In the genomic region with DNA sequence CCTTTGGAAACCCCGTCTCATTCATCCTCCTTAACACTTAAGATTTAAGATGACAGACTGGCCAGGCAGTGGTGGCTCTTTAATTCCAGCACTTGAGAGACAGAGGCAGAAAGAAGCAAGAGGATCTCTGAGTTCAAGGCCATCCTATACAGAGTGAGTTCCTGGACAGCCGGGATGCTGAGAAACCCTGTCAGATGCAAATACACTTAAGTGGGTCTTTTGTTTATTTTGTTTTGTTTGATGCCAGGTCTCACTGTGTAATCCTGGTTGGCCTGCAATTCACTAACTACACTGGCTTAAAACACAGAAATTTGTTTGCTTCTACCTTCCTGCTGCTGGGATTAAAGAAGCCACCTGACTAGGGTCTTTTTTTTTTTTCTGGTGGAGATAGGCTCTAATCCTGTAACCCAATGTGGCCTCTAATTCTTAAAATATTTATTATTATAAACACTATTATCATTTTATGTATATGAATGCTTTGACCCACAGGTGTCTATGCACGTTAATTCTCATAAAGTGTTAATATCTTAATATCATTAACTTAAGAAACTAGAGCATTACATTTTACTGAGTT, we compare ENCODE assay signal across 21 mouse cellular contexts. TPM values are rescaled to one million over a fixed set of nuclear protein-coding genes. Genes with fewer than 3 reads are reported as not detected.
DNase-seq lines count a peak whose midpoint lies in the region; ATAC-seq and TF ChIP-seq lines count a peak whose summit lies in the region.
"Had no signal": no experiment of that assay in that cellular context is flagged by ENCODE, and none has a peak within 500 bp of the region (broad histone marks: within the 10 kb centered on the region; RNA-seq: fewer than 3 reads in every experiment).

No protein-coding gene starts in this region.

- H3K27me3 ChIP-seq in kidney, embryonic 14.5 days (ENCODE audit: control insufficient read depth, insufficient read depth, low read length), result no peaks in the 10 kb centered on the region
- H3K27me3 ChIP-seq in ES-Bruce4 (ENCODE audit: control insufficient read depth, insufficient read depth, low read length, poor library complexity, severe bottlenecking), result no peaks in the 10 kb centered on the region
- no peaks in the 10 kb centered on the region for H3K27me3 ChIP-seq in intestine, embryonic 16.5 days (replicated peaks; ENCODE audit: control insufficient read depth, insufficient read depth, low read length)
- H3K27me3 ChIP-seq: embryonic facial prominence, embryonic 15.5 days; forebrain, embryonic 12.5 days; hindbrain, embryonic 15.5 days; limb, embryonic 12.5 days; midbrain, embryonic 12.5 days; neural tube, embryonic 13.5 days; Patski had no signal

- no peak for ATAC-seq in kidney, embryonic 14.5 days (ENCODE audit: low FRiP score, low TSS enrichment)
- ATAC-seq in intestine, embryonic 16.5 days, result no peak
- ATAC-seq: Patski had no signal

- 57% methylated on average over 3 of the region's 3 CpGs for WGBS in kidney, embryonic 14.5 days
- WGBS in intestine, embryonic 16.5 days, result 52% methylated on average over 3 of the region's 3 CpGs

- peak overlapping the region; percentile 31; the same call in 1 of the 2 replicates for H3K9ac ChIP-seq in kidney, embryonic 14.5 days (ENCODE audit: low read depth, low read length)
- no peak overlapping the region for H3K9ac ChIP-seq in ES-Bruce4 (ENCODE audit: low read depth, poor library complexity, severe bottlenecking)
- no peak overlapping the region for H3K9ac ChIP-seq in intestine, embryonic 16.5 days (ENCODE audit: low read depth, low read length)
- H3K9ac ChIP-seq: embryonic facial prominence, embryonic 15.5 days; forebrain, embryonic 12.5 days; hindbrain, embryonic 15.5 days; limb, embryonic 12.5 days; midbrain, embryonic 12.5 days had no signal

- 0 out of 2 replicates have a peak overlapping the region, but pooled peaks have one; percentile 16 for H3K27ac ChIP-seq in gastrocnemius, adult 2 months
- H3K27ac ChIP-seq in kidney, embryonic 14.5 days (ENCODE audit: low read depth, low read length), result no peak overlapping the region
- no peak overlapping the region for H3K27ac ChIP-seq in ES-Bruce4 (ENCODE audit: insufficient read depth, low read length)
- peak overlapping the region; percentile 53 for H3K27ac ChIP-seq in intestine, embryonic 16.5 days (ENCODE audit: low read length)
- H3K27ac ChIP-seq: embryonic facial prominence, embryonic 15.5 days; forebrain, embryonic 12.5 days; hindbrain, embryonic 15.5 days; left cerebral cortex, adult 2 months; limb, embryonic 12.5 days; midbrain, embryonic 12.5 days; neural tube, embryonic 13.5 days had no signal

- H3K4me1 ChIP-seq in kidney, embryonic 14.5 days (ENCODE audit: control insufficient read depth, insufficient read depth, low read length), result peaks cover 18% of the 10 kb centered on the region
- H3K4me1 ChIP-seq in ES-Bruce4 (ENCODE audit: control insufficient read depth, insufficient read depth, low read length), result peaks cover 7% of the 10 kb centered on the region
- peaks cover 30% of the 10 kb centered on the region for H3K4me1 ChIP-seq in intestine, embryonic 16.5 days (ENCODE audit: control insufficient read depth, insufficient read depth, low read length)

- H3K4me3 ChIP-seq in gastrocnemius, adult 2 months, result peak overlapping the region; percentile 20; the same call in 1 of the 2 replicates
- H3K4me3 ChIP-seq in kidney, embryonic 14.5 days (ENCODE audit: low read length), result no peak overlapping the region
- H3K4me3 ChIP-seq in ES-Bruce4 (ENCODE audit: low read depth, low read length), result no peak overlapping the region
- H3K4me3 ChIP-seq in intestine, embryonic 16.5 days (ENCODE audit: low read length), result no peak overlapping the region
- H3K4me3 ChIP-seq: embryonic facial prominence, embryonic 15.5 days; forebrain, embryonic 12.5 days; hindbrain, embryonic 15.5 days; left cerebral cortex, adult 2 months; limb, embryonic 12.5 days; midbrain, embryonic 12.5 days; neural tube, embryonic 13.5 days had no signal

- no peak for TF ChIP-seq CTCF in gastrocnemius, adult 2 months (IDR thresholded peaks at IDR 0.05)
- no peak for TF ChIP-seq CTCF in ES-Bruce4 (IDR thresholded peaks at IDR 0.05; ENCODE audit: low read depth, low read length)

- no peaks in the 10 kb centered on the region for H3K9me3 ChIP-seq in kidney, embryonic 14.5 days (ENCODE audit: control insufficient read depth, low read length)
- no peaks in the 10 kb centered on the region for H3K9me3 ChIP-seq in ES-Bruce4 (replicated peaks; ENCODE audit: control insufficient read depth, insufficient read depth, low read length, poor library complexity, severe bottlenecking)
- H3K9me3 ChIP-seq in intestine, embryonic 16.5 days (ENCODE audit: control insufficient read depth, low read length), result no peaks in the 10 kb centered on the region
- H3K9me3 ChIP-seq: embryonic facial prominence, embryonic 15.5 days; forebrain, embryonic 12.5 days; hindbrain, embryonic 15.5 days; limb, embryonic 12.5 days; midbrain, embryonic 12.5 days; neural tube, embryonic 13.5 days had no signal

- peak overlapping the region; percentile 10; the same call in 1 of the 2 replicates for H3K4me2 ChIP-seq in kidney, embryonic 14.5 days (replicated peaks; ENCODE audit: low read depth, low read length)
- H3K4me2 ChIP-seq in intestine, embryonic 16.5 days (ENCODE audit: low read depth, low read length), result peak overlapping the region; percentile 12; the same call in 1 of the 2 replicates
- H3K4me2 ChIP-seq: embryonic facial prominence, embryonic 15.5 days; forebrain, embryonic 12.5 days; hindbrain, embryonic 15.5 days; limb, embryonic 12.5 days; midbrain, embryonic 12.5 days; neural tube, embryonic 13.5 days had no signal

- 0 out of 2 replicates have a peak, but pooled peaks have one; percentile 36 for TF ChIP-seq EP300 in ES-Bruce4 (IDR thresholded peaks at IDR 0.05; ENCODE audit: insufficient read depth, low read depth, low read length)

- no peak for DNase-seq in gastrocnemius, adult 2 months
- no peak for DNase-seq in gastrocnemius, postnatal 25 days
- no peak for DNase-seq in kidney, postnatal 25 days
- DNase-seq in adrenal gland, adult 8-10 months, result no peak
- no peak for DNase-seq in testis, postnatal 10 days (ENCODE audit: low spot score)
- DNase-seq: cerebellum, postnatal 10 days; gastrocnemius, postnatal 14 days; kidney, adult 18-20 months; lung, postnatal 4 days; thymus, postnatal 14 days had no signal

- TF ChIP-seq POLR2A in ES-Bruce4 (IDR thresholded peaks at IDR 0.05; ENCODE audit: insufficient read depth, low read length), result no peak

- intact Hi-C loops in gastrocnemius, adult 2 months (cut with DNase I), result no loop called here

- H3K36me3 ChIP-seq in kidney, embryonic 14.5 days (ENCODE audit: control insufficient read depth, insufficient read depth, low read length), result peaks cover 39% of the 10 kb centered on the region
- peaks cover 34% of the 10 kb centered on the region for H3K36me3 ChIP-seq in ES-Bruce4 (ENCODE audit: control insufficient read depth, insufficient read depth, low read length, poor library complexity, severe bottlenecking)
- peaks cover 18% of the 10 kb centered on the region for H3K36me3 ChIP-seq in intestine, embryonic 16.5 days (ENCODE audit: control insufficient read depth, insufficient read depth, low read length)

RNA-seq across cellular contexts. Expression of gene Znfx1, which starts 3.9 kb away (rescaled TPM):
- total RNA-seq in gastrocnemius, adult 2 months (2021), result 10 to 100 TPM; 25.2 to 25.8 TPM
- 10 to 100 TPM; 19.3 to 21.6 TPM for total RNA-seq in gastrocnemius, postnatal 25 days (2021)
- 4.3 and 10.5 TPM in 2 replicates for polyA plus RNA-seq in kidney, embryonic 14.5 days (2014; fragmentation: Nextera tagmentation; extraction: Ambion mirVana)
- 11.4 and 12.1 TPM in 2 replicates for polyA plus RNA-seq in ES-Bruce4 (2011; ENCODE audit: insufficient read depth, insufficient read length, low read depth, missing spikeins)
- 6.5 and 9.8 TPM in 2 replicates for polyA plus RNA-seq in intestine, embryonic 16.5 days (2015; fragmentation: Nextera tagmentation; extraction: Ambion mirVana)
- total RNA-seq in adrenal gland, adult 8-10 months (2022), result 10 to 100 TPM; 49.6 to 76.3 (median 64.9) TPM

RNA-seq across cellular contexts. Expression of gene Ddx27, which starts 43.9 kb away (rescaled TPM):
- total RNA-seq in gastrocnemius, adult 2 months (2021), result 10 to 100 TPM in 1 of 2 experiments, 1 to 10 TPM in 1; 9.3 to 10.1 TPM
- total RNA-seq in gastrocnemius, postnatal 25 days (2021), result 1 to 10 TPM; 5.5 to 6.8 TPM
- polyA plus RNA-seq in kidney, embryonic 14.5 days (2014; fragmentation: Nextera tagmentation; extraction: Ambion mirVana), result 43.5 and 55.8 TPM in 2 replicates
- polyA plus RNA-seq in ES-Bruce4 (2011; ENCODE audit: insufficient read depth, insufficient read length, low read depth, missing spikeins), result 72.1 and 75.7 TPM in 2 replicates
- 40.9 and 45.7 TPM in 2 replicates for polyA plus RNA-seq in intestine, embryonic 16.5 days (2015; fragmentation: Nextera tagmentation; extraction: Ambion mirVana)
- total RNA-seq in adrenal gland, adult 8-10 months (2022), result 10 to 100 TPM; 29.3 to 40.7 (median 34.2) TPM

Comparison
In these comparisons a context has a peak if more than half of its experiments do, and no peak if none do; other contexts are left out.
1. H3K27ac ChIP-seq: peak in gastrocnemius, adult 2 months (single experiment) and intestine, embryonic 16.5 days (single experiment); none in kidney, embryonic 14.5 days (single experiment) and ES-Bruce4 (single experiment).